Mouse (Mus musculus) activated CD4-positive, CD25-positive, alpha-beta regulatory T cell, adult 4 months (primary cell): ENCODE measurements around the gene Vmn2r91. TPM values are rescaled to one million over a fixed set of nuclear protein-coding genes. Genes with fewer than 3 reads are reported as not detected.
"Not testable (repeated sequence)": the region's sequence is repeated elsewhere in the genome, so short reads cannot be mapped to it uniquely, and the experiment has no call there.

Source experiments
- ATAC-seq: one replicate; pipeline ENCODE4 v1.8.0; 2017
- polyA plus RNA-seq, 2 experiments: library from polyadenylated mRNA; unstranded; fragments of 100-300 nt; shearing (Covaris generic); gene quantifications; one replicate each; pipeline ENCODE4 v1.2.1; 2017

Vmn2r91 gene
- polyA plus RNA-seq = not detected

- not testable (repeated sequence) for ATAC-seq
Measured at GRCm38 (mm10) chr17:18084716-18085115, at the start of gene Vmn2r91. Vmn2r91 (plus strand) TSS chr17:18085016.

GRCm38 (mm10) chr17:18049124-18049523 lies 35.7 kb upstream of the Vmn2r91 start, which contains the start of gene Vmn2r124:
Vmn2r124 (plus strand) TSS chr17:18049424.
- no peak for ATAC-seq

GRCm38 (mm10) chr17:18095626-18096025 lies 10.8 kb downstream of the Vmn2r91 start:
- ATAC-seq = not testable (repeated sequence)

GRCm38 (mm10) chr17:18102265-18102664 lies 17.4 kb downstream of the Vmn2r91 start:
- ATAC-seq = not testable (repeated sequence)

- ATAC-seq = not testable (repeated sequence)
Measured at GRCm38 (mm10) chr17:18151587-18151986, 66.8 kb downstream of the Vmn2r91 start, which contains the start of gene Vmn2r92. Vmn2r92 (plus strand) TSS chr17:18151887.

- ATAC-seq = not testable (repeated sequence)
Measured at GRCm38 (mm10) chr17:18161194-18161593, 76.4 kb downstream of the Vmn2r91 start.

Other genes starting within 250 kb of the Vmn2r91 start
- not detected for gene Has1, start 229.8 kb upstream of the Vmn2r91 start, polyA plus RNA-seq
- under 1 TPM in 1 of 2 experiments, not detected in 1; 0.33 TPM for gene Fpr1, start 201.1 kb upstream of the Vmn2r91 start, polyA plus RNA-seq
- gene Fpr2, start 197.2 kb upstream of the Vmn2r91 start, polyA plus RNA-seq = under 1 TPM in 1 of 2 experiments, not detected in 1; 0.69 TPM
- gene Fpr3, start 197.2 kb upstream of the Vmn2r91 start, polyA plus RNA-seq = under 1 TPM in 1 of 2 experiments, not detected in 1; 0.54 TPM
- gene Fpr-rs4, start 63.3 kb upstream of the Vmn2r91 start, polyA plus RNA-seq = not detected
- gene Vmn2r124, start 35.6 kb upstream of the Vmn2r91 start, polyA plus RNA-seq = under 1 TPM in 1 of 2 experiments, not detected in 1; 0.12 TPM
- under 1 TPM in 1 of 2 experiments, not detected in 1; 0.05 TPM for gene Vmn2r92, start 66.9 kb downstream of the Vmn2r91 start, polyA plus RNA-seq
- gene Vmn2r94, start 192.7 kb downstream of the Vmn2r91 start, polyA plus RNA-seq = not detected
- gene Vmn2r93, start 213.1 kb downstream of the Vmn2r91 start, polyA plus RNA-seq = under 1 TPM in 1 of 2 experiments, not detected in 1; 0.05 TPM